Mouse (Mus musculus) intestine, embryonic 14.5 days (tissue): ENCODE data around the gene Zcchc17. TPM values are rescaled to one million over a fixed set of nuclear protein-coding genes. Genes with fewer than 3 reads are reported as not detected.

Experiments used
- ATAC-seq: fragments of 200-750 bp; cut with Nextera tagmentation; replicated peaks from 2 replicates; pipeline ENCODE4 v1.8.0; 2017; ENCODE audit warnings: low read depth, moderate number of reproducible peaks, moderate TSS enrichment, moderate library complexity; ENCODE audit not compliant: low FRiP score, low TSS enrichment
- DNase-seq: peaks from one replicate; pipeline ENCODE4 v3.0.0-alpha.2; 2018; ENCODE audit warnings: low spot score
- H3K27ac ChIP-seq: fragments of 300-500 bp; sonication (generic); 2 replicates; pipeline ENCODE4 v1.5.1; 2014; ENCODE audit warnings: low read depth, mild to moderate bottlenecking, control low read depth
- H3K27me3 ChIP-seq: fragments of 300-500 bp; sonication (generic); replicated peaks from 2 replicates; pipeline ENCODE4 v1.6.1; 2014; ENCODE audit warnings: low read length, control low read depth; ENCODE audit not compliant: control insufficient read depth, insufficient read depth
- H3K36me3 ChIP-seq: fragments of 300-500 bp; sonication (generic); 2 replicates; pipeline ENCODE4 v1.6.1; 2014; ENCODE audit warnings: low read length, control low read depth; ENCODE audit not compliant: control insufficient read depth, insufficient read depth
- H3K4me1 ChIP-seq: fragments of 300-500 bp; sonication (generic); replicated peaks from 2 replicates; pipeline ENCODE4 v1.6.1; 2014; ENCODE audit warnings: low read length, control low read depth, mixed read lengths; ENCODE audit not compliant: control insufficient read depth, insufficient read depth
- H3K4me2 ChIP-seq: fragments of 300-500 bp; sonication (generic); 2 replicates; pipeline ENCODE4 v1.6.1; 2014; ENCODE audit warnings: low read length
- H3K4me3 ChIP-seq: fragments of 300-500 bp; sonication (generic); 2 replicates; pipeline ENCODE4 v1.5.1; 2014; ENCODE audit warnings: low read depth, low read length, control low read depth, mixed read lengths
- H3K9ac ChIP-seq: fragments of 300-500 bp; sonication (generic); 2 replicates; pipeline ENCODE4 v1.6.1; 2014; ENCODE audit warnings: mild to moderate bottlenecking, low read length
- H3K9me3 ChIP-seq: fragments of 300-500 bp; sonication (generic); 2 replicates; pipeline ENCODE4 v1.6.1; 2016; ENCODE audit warnings: low read length, control low read depth; ENCODE audit not compliant: control insufficient read depth
- WGBS: fragments of 180-500 bp; shearing (Covaris S2); extraction: QIAGEN DNeasy Blood & Tissue Kit; methylation state at CpG from one replicate; pipeline ENCODE4 v1.1.7; 2014; 5-methylcytosine and 5-hydroxymethylcytosine counted together
- polyA plus RNA-seq: library from polyadenylated mRNA; unstranded; fragments of >200 nt; fragmentation: Nextera tagmentation; extraction: Ambion mirVana; gene quantifications from 2 replicates; pipeline ENCODE4 v1.2.1, GENCODE M21; 2014

The Zcchc17 gene
- polyA plus RNA-seq, 1 experiment from 2014 or later, result 62.9 TPM

GRCm38 (mm10) chr4:130360238-130360590 lies 471 bp upstream of the Zcchc17 start:
- DNase-seq (no peak), ATAC-seq (peak; percentile 40; the same call in 1 of the 2 replicates)
- peak overlapping the region; percentile 96 for H3K4me2 ChIP-seq

GRCm38 (mm10) chr4:130357946-130358345 lies 1.8 kb downstream of the Zcchc17 start:
- no peak for ATAC-seq
- Histone ChIP-seq H3K9me3 (no peaks in the 10 kb centered on the region), H3K9ac (no peak overlapping the region), H3K4me3 (no peak overlapping the region), H3K4me2 (no peak overlapping the region), H3K27me3 (no peaks in the 10 kb centered on the region), H3K27ac (no peak overlapping the region), H3K36me3 (peaks cover 22% of the 10 kb centered on the region), H3K4me1 (peaks cover 14% of the 10 kb centered on the region)
- DNase-seq, result no peak

More at GRCm38 (mm10) chr4:130360238-130360590, 471 bp upstream of the Zcchc17 start:
- H3K27ac ChIP-seq, result peak overlapping the region; percentile 57
- peaks cover 14% of the 10 kb centered on the region for H3K4me1 ChIP-seq
- peak overlapping the region; percentile 94 for H3K9ac ChIP-seq
- no peaks in the 10 kb centered on the region for H3K9me3 ChIP-seq
- H3K27me3 ChIP-seq, result no peaks in the 10 kb centered on the region
- H3K36me3 ChIP-seq, result peaks cover 31% of the 10 kb centered on the region
- WGBS, result under 1% methylated on average over 19 of the region's 19 CpGs
- H3K4me3 ChIP-seq, result peak overlapping the region; percentile 98

- H3K9me3 ChIP-seq, result no peaks in the 10 kb centered on the region
- H3K4me2 ChIP-seq, result no peak overlapping the region
- 0 out of 2 replicates have a peak, but pooled peaks have one; percentile 66 for ATAC-seq
- H3K27ac ChIP-seq, result no peak overlapping the region
- no peak overlapping the region for H3K9ac ChIP-seq
- WGBS, result 76% methylated on average over 7 of the region's 7 CpGs
- DNase-seq, result peak; percentile 55
- H3K4me3 ChIP-seq, result no peak overlapping the region
- no peaks in the 10 kb centered on the region for H3K27me3 ChIP-seq
- no peaks in the 10 kb centered on the region for H3K4me1 ChIP-seq
- H3K36me3 ChIP-seq, result peaks cover 62% of the 10 kb centered on the region
These were observed 7.2 kb downstream of the Zcchc17 start for GRCm38 (mm10) chr4:130352588-130352987.

GRCm38 (mm10) chr4:130350690-130351422 lies 8.9 kb downstream of the Zcchc17 start:
- Histone ChIP-seq H3K9me3 (no peaks in the 10 kb centered on the region), H3K4me2 (no peak overlapping the region), H3K4me3 (no peak overlapping the region), H3K27ac (no peak overlapping the region), H3K9ac (no peak overlapping the region), H3K4me1 (no peaks in the 10 kb centered on the region), H3K27me3 (no peaks in the 10 kb centered on the region), H3K36me3 (peaks cover 68% of the 10 kb centered on the region)
- ATAC-seq (no peak), DNase-seq (no peak)
- 87% methylated on average over 16 of the region's 16 CpGs for WGBS

GRCm38 (mm10) chr4:130349666-130350065 lies 10.1 kb downstream of the Zcchc17 start:
- Histone ChIP-seq H3K27ac (no peak overlapping the region), H3K4me3 (no peak overlapping the region), H3K4me1 (no peaks in the 10 kb centered on the region), H3K9me3 (no peaks in the 10 kb centered on the region), H3K4me2 (no peak overlapping the region), H3K27me3 (no peaks in the 10 kb centered on the region), H3K36me3 (peaks cover 70% of the 10 kb centered on the region), H3K9ac (no peak overlapping the region)
- ATAC-seq, result no peak
- DNase-seq, result no peak
- 95% methylated on average over 6 of the region's 6 CpGs for WGBS

- H3K27me3 ChIP-seq, result no peaks in the 10 kb centered on the region
- no peaks in the 10 kb centered on the region for H3K4me1 ChIP-seq
- no peak overlapping the region for H3K9ac ChIP-seq
- H3K27ac ChIP-seq, result no peak overlapping the region
- H3K9me3 ChIP-seq, result no peaks in the 10 kb centered on the region
- H3K4me3 ChIP-seq, result no peak overlapping the region
- DNase-seq, result peak; percentile 74
- ATAC-seq, result no peak
- 23% methylated on average over 4 of the region's 4 CpGs for WGBS
- no peak overlapping the region for H3K4me2 ChIP-seq
- H3K36me3 ChIP-seq, result peaks cover 29% of the 10 kb centered on the region
These were observed 18.1 kb downstream of the Zcchc17 start for GRCm38 (mm10) chr4:130341691-130342090.

- Histone ChIP-seq H3K9ac (no peak overlapping the region), H3K27me3 (no peaks in the 10 kb centered on the region), H3K4me2 (no peak overlapping the region), H3K9me3 (no peaks in the 10 kb centered on the region), H3K4me1 (no peaks in the 10 kb centered on the region), H3K27ac (no peak overlapping the region), H3K36me3 (peaks cover 51% of the 10 kb centered on the region), H3K4me3 (no peak overlapping the region)
- 71% methylated on average over 5 of the region's 5 CpGs for WGBS
- ATAC-seq (no peak), DNase-seq (no peak)
These were observed 23.9 kb downstream of the Zcchc17 start for GRCm38 (mm10) chr4:130335867-130336266.

GRCm38 (mm10) chr4:130327366-130327765 lies 32.4 kb downstream of the Zcchc17 start:
- 88% methylated on average over 9 of the region's 9 CpGs for WGBS
- H3K4me1 ChIP-seq, result no peaks in the 10 kb centered on the region
- no peak overlapping the region for H3K27ac ChIP-seq
- no peaks in the 10 kb centered on the region for H3K9me3 ChIP-seq
- no peaks in the 10 kb centered on the region for H3K27me3 ChIP-seq
- H3K9ac ChIP-seq, result no peak overlapping the region
- H3K4me3 ChIP-seq, result no peak overlapping the region
- H3K36me3 ChIP-seq, result peaks cover 74% of the 10 kb centered on the region
- DNase-seq (no peak), ATAC-seq (no peak)
- no peak overlapping the region for H3K4me2 ChIP-seq

GRCm38 (mm10) chr4:130325446-130325845 lies 34.3 kb downstream of the Zcchc17 start:
- Histone ChIP-seq H3K4me1 (no peaks in the 10 kb centered on the region), H3K27ac (no peak overlapping the region), H3K9me3 (no peaks in the 10 kb centered on the region), H3K36me3 (peaks cover 67% of the 10 kb centered on the region), H3K4me3 (no peak overlapping the region), H3K4me2 (no peak overlapping the region), H3K27me3 (no peaks in the 10 kb centered on the region), H3K9ac (no peak overlapping the region)
- DNase-seq, result no peak
- no peak for ATAC-seq
- 97% methylated on average over 2 of the region's 2 CpGs for WGBS
